Mouse (Mus musculus) right cerebral cortex, postnatal 14 days (tissue): Measurements from ENCODE around the gene Mdk.

Source experiments
- DNase-seq: peaks from one replicate; pipeline ENCODE4 v3.0.0; 2022

Mdk gene

GRCm38 (mm10) chr2:91932160-91932711, at the start of gene Mdk:
Gene Mdk, minus strand, starts transcription at chr2:91932297.
- no peak for DNase-seq

GRCm38 (mm10) chr2:91980830-91981229, 48.7 kb upstream of the Mdk start:
- DNase-seq = no peak

GRCm38 (mm10) chr2:91980245-91980644, 48.1 kb upstream of the Mdk start:
- DNase-seq = no peak

GRCm38 (mm10) chr2:91978547-91978946, 46.5 kb upstream of the Mdk start:
- no peak for DNase-seq

GRCm38 (mm10) chr2:91977960-91978359, 45.9 kb upstream of the Mdk start:
- no peak for DNase-seq

- DNase-seq = no peak
Measured at GRCm38 (mm10) chr2:91975581-91976541, 43.8 kb upstream of the Mdk start, which contains the start of gene Dgkz. Gene Dgkz, minus strand, starts transcription at chr2:91975864.

- no peak for DNase-seq
Measured at GRCm38 (mm10) chr2:91973416-91974135, 41.5 kb upstream of the Mdk start.

GRCm38 (mm10) chr2:91972121-91972566, 40.0 kb upstream of the Mdk start:
- DNase-seq = no peak

- peak; percentile 45 for DNase-seq
Measured at GRCm38 (mm10) chr2:91971231-91972097, 39.4 kb upstream of the Mdk start.

GRCm38 (mm10) chr2:91967962-91968361, 35.9 kb upstream of the Mdk start:
- no peak for DNase-seq

GRCm38 (mm10) chr2:91966367-91966766, 34.3 kb upstream of the Mdk start:
- DNase-seq = no peak

GRCm38 (mm10) chr2:91965417-91965816, 33.3 kb upstream of the Mdk start:
- peak; percentile 56 for DNase-seq

GRCm38 (mm10) chr2:91964610-91965204, 32.6 kb upstream of the Mdk start:
- DNase-seq = no peak

GRCm38 (mm10) chr2:91963443-91963932, 31.4 kb upstream of the Mdk start:
- peak; percentile 94 for DNase-seq

GRCm38 (mm10) chr2:91962864-91963401, 30.8 kb upstream of the Mdk start:
- DNase-seq = no peak

- no peak for DNase-seq
Measured at GRCm38 (mm10) chr2:91961901-91962761, 30.0 kb upstream of the Mdk start.

GRCm38 (mm10) chr2:91960459-91960858, 28.4 kb upstream of the Mdk start:
- DNase-seq = no peak

GRCm38 (mm10) chr2:91959544-91960410, 27.7 kb upstream of the Mdk start:
- peak; percentile 3 for DNase-seq

- DNase-seq = peak; percentile 60
Measured at GRCm38 (mm10) chr2:91958701-91959457, 26.8 kb upstream of the Mdk start.
